Mouse (Mus musculus): ENCODE results near the gene Ifnl3.
"Not testable (repeated sequence)": the region's sequence is repeated elsewhere in the genome, so short reads cannot be mapped to it uniquely, and the experiment has no call there.

Gene Ifnl3

DNA sequence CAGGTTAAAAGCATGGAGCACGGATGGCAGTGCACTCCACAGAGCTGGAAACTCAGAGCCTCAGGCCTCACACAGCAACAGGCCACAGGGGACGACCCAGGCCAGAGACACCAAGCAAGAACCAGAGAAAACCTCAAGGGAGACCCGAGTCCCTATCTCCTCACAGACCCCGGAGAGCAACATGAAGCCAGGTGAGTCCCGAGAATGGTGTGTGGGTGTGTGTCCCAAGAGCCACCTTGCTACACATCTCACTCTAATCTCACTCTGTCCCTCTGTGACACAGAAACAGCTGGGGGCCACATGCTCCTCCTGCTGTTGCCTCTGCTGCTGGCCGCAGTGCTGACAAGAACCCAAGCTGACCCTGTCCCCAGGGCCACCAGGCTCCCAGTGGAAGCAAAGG lies at the start of gene Ifnl3:
TSS of gene Ifnl3 (plus strand) at position 301 of the 400 bp plus-strand sequence.
- DNase-seq: not testable (repeated sequence)

- DNase-seq: no peak
These were observed 46.4 kb upstream of the Ifnl3 start for GRCm38 (mm10) chr7:28476191-28476590.

DNA sequence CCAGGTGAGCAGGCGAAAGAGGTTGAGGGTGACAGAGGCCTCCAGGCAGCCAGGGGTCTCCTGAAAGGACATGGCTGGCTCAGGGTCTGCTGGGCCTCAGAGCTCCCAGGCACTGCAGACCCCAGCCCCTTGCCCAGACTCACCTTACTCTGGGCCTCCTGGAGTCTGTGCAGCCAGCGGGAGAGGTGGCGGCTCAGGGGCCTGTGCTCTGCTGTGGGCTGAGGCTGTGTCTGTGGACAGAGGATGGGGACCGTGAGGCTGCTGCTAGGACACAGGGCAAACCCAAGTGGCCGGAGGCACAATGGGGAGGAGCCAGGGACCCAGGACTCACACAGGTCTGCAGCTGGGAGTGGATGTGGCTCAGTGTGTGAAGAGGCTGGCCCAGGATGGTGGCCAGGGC lies 45.3 kb upstream of the Ifnl3 start:
- no peak for DNase-seq

GRCm38 (mm10) chr7:28478854-28479253 lies 43.8 kb upstream of the Ifnl3 start:
- peak in 1 of 2 experiments; percentile 27 for DNase-seq

DNA sequence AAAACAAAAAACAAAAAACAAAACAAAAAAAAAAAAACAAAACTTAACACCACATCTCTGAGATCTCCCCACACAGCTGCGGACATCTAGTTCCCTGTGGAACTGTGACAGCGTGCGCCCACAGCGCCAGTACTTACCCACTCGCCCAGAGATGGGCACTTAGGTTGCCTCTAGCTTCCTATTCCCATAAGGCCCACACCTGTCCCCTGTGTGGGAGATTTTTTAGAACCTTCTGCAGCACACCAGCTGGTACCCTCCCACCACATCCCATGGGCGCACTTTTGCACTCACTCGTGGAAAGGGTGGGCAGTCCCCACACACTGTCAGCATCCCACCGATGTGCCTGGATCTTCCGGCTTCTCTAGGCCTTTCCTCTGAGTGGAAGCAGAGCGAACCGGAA lies 39.8 kb upstream of the Ifnl3 start:
- DNase-seq: no peak

- no peak for DNase-seq
These were observed 38.4 kb upstream of the Ifnl3 start for GRCm38 (mm10) chr7:28484192-28484591.

DNA sequence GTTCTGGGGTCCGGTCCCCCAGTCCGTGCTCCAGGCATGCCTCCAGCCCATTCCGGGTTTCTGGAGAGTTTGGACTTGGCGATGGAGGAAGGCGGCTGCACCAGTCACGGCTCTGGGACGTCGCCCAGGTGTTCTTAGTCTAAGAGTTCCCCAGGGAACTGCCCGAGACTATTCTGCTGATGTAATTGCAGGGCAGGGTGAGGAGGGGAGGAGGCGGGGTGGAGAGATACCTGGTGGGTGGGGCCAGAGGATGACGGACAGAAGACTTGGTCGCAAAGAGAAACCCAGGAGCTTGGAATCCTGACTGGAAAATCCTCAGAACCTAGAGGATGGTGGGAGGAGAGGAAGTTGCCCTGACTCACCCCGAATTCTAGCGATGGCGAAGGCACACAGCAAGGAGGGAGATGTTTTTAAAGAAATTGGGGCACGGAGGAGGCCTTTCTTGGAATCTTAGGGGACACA lies 34.6 kb upstream of the Ifnl3 start:
- DNase-seq: peak; percentile 36 to 39

- DNase-seq: peak; percentile 92 to 94
These were observed 32.2 kb upstream of the Ifnl3 start for GRCm38 (mm10) chr7:28490410-28490809.

DNA sequence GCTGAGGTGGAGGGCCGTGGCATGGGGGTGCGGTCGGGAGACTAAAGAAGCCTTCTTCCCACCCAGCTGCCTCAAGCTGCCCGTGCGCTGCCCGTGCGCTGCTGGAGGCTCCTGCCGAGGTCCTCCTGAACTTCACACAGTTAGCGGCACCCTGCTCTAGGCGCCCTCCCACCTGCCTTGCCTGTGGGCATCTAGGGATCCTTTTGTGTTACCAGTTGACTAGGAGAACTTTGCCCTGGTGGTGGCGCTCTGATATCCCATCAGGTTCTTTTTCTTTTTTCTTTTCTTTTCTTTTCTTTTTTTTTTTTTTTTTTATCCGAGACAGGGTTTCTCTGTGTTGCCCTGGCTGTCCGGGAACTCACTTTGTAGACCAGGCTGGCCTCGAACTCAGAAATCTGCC lies 31.7 kb upstream of the Ifnl3 start:
- DNase-seq: peak; percentile 17 to 36

DNA sequence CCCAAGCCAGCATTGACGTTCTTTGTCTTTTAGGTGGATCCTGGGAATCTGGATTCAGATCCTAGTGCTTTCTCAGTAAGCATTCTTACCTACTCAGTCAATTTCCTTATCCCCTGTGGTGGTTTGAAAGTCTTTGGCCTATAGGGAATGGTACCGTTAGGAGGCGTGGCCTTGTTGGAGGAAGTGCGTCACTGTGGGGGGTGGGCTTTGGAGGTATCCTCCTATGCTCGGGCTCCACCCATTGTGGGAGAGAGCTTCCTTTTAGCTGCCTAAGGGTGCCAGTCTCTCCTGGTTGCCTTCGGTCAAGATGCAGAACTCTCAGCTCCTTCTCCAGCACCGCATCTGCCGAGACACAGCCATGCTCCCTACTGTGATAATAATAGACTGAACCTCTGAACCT lies 30.3 kb upstream of the Ifnl3 start:
- no peak for DNase-seq

GRCm38 (mm10) chr7:28495426-28495825 lies 27.2 kb upstream of the Ifnl3 start:
- no peak for DNase-seq

DNA sequence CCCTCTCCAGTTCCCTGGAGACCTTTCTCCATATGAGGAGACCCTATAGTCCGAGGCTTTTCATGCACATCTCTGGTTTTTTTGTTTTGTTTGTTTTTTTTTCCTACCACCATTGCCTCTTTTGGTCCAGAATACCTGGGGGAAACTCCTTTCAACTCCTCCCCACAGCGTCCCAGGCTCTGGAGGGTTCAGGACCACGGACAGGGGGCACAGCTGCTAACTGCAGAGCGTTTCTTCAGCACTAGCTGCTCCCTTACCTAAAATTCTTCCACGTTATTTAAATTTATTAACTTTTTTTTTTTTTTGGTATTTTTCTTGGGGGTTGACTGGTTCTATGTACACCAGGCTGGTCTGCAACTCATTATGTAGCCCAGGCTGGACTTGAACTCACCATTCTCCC lies 17.1 kb upstream of the Ifnl3 start:
- no peak for DNase-seq

DNA sequence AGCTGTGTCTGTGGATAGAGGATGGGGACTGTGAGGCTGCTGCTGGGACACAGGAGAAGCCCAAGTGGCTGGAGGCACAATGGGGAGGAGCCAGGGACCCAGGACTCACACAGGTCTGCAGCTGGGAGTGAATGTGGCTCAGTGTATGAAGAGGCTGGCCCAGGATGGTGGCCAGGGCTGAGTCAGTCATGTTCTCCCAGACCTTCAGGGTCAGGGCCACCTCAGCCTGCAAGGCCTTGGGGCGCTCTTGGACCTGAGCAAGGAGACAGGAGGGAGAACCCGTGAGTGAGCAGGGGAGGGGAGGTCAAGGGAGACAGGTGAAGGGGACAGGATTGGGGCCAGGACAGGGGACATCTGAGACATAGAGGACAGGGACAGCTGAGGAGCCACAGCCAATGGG lies 13.5 kb upstream of the Ifnl3 start:
- not testable (repeated sequence) for DNase-seq

GRCm38 (mm10) chr7:28510405-28510974 lies 12.1 kb upstream of the Ifnl3 start, which contains the start of gene Ifnl2:
Gene Ifnl2 (minus strand): TSS chr7:28510455.
- peak in 1 of 2 experiments; percentile 44 for DNase-seq

GRCm38 (mm10) chr7:28511441-28511840 lies 11.2 kb upstream of the Ifnl3 start:
- no peak for DNase-seq

- DNase-seq: peak; percentile 91
These were observed 5.5 kb downstream of the Ifnl3 start for GRCm38 (mm10) chr7:28527922-28528719.

- DNase-seq: no peak
These were observed 9.4 kb downstream of the Ifnl3 start for GRCm38 (mm10) chr7:28532005-28532404.

DNA sequence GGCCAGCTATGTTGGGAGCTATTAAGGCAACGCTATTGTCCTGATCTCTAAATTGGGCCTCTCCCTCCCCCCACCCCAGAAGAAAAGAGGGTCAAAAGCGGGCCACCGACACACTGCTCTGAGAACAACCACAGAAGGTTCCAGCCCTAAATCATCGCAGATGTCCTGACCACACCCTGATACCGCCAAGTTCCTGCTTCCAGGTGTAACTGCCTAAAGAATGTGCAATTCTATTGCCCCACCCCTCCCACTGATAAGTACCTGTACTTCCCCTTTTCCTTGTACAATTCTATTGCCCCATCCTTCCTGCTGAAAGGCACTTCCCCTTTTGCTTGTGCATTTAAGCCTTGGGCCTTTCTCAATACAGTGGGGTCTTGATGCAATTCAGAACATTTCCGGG lies 16.2 kb downstream of the Ifnl3 start:
- not testable (repeated sequence) for DNase-seq

DNA sequence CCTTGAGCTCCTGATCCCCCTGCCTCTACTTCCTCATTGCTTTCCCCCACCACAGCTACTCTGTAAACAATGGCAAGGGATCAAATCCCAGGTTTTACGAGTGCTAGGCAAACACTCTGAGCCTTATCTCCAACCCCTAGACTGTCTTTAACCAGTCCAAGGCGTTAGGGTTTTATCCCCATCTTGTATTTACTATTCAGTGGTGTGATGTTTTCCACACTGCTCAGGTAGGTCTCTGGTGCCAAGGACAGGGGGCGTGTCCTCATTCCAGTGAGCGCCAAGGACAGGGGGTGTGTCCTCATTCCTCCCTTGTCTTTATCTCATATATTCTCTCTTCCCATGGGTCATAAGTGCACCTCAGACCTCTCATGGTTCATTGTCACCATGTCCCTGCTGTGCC lies 17.9 kb downstream of the Ifnl3 start, which contains the start of gene Sycn:
TSS of gene Sycn (plus strand) at position 360 of the 400 bp plus-strand sequence.
- DNase-seq: no peak

DNA sequence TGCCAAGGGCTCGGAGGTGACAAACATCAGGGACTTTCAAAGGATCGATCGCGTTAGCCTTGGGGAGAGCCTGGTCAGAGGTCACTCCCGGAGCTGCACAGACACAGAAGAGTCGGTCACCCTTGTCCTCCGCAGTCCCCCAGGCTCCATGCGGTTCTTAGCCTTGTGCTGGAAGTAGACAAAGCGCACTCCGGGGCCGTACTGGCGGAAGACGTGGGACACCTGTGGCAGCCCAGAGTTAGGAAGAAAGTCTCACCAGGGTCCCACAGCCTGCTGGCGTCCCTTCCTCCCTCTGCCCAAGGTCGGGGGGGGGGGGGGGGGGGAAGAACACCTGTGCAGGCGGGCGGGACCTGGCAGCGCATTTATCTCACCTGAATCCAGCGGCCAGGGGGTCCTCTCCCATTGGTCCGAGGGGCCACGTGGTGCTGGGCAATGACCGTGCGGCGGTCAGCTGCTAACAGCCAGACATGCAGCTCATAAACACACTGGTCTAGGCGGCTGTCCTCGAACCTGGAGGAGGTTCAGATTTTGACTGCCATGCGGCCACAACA lies 21.5 kb downstream of the Ifnl3 start:
- peak in 1 of 2 experiments; percentile 14 for DNase-seq

DNA sequence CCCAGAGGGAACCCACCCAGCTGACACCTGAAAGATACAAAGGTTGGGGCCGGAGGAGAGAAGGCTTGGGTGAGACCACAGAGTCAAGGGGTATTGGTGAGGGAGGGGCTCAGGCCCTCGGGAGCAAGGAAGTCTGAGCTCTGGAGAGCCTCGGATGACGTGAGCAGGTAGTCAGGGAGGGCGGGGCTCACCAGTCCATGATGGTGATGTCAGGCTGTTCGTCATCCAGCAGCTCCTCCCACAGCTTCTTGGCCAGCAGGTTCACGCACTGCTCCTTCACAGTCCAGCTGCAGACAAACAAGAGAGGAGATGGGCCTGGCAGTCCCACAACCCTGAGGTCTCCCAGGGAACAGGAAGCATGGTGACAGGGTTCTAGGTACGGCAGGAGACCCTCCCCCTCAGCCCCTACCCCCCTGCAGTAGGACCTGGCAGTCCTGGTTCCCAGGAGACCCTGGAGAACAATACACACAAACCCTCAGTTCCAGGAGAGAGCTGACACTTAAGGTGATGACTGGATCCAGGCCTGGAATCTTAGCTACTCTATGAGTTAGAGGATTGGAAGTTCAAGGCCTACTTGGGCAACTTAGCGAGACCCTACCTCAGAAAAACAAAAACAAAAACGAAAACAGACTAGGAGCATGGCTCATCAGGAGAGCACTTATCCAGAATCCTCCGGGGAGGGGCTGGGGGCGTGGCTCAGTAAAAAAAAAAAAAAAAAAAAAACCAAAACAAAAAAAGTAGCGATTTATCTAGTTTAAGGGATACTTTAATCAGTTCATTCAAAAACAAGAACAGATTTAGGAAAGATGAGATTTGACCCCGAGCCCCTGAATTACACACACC lies 22.6 kb downstream of the Ifnl3 start:
- peak in 1 of 2 experiments; percentile 24 for DNase-seq

DNA sequence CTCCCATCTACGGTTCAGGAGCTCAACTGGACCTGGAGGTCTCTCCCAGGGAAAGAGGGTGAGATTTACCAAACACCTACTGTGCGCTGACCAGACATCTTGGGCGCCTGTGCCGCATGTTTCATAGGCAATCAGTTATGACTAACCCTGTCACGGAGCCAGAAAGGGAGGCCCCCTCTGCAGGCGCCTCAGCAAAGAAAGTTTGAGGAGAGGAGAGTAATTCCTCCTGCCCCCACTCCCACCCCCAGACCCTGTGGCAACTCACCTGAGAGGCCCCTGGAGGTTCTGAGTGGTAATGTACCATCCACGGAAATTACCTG lies 23.2 kb downstream of the Ifnl3 start:
- DNase-seq: peak in 1 of 2 experiments; percentile 26

DNA sequence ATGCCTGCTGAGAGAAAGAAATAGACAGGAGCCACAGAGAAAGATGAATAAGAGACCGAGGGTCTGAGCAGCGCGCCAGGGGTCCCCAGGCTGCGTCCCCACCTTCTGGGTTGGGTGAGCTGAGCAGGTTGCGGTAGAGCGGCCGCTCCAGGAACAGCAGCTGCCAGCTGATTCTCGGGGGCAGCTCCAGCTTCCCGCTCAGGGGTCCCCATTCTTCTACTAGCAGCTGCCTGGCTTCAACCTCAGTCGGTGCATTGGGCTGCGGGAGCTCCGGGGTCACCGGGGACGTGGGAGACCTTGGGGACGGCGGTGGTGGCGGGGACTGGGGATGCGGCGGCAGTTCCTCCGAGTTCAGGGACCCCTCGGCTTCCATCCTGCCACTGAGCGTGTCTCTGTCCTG lies 24.0 kb downstream of the Ifnl3 start:
- peak in 1 of 2 experiments; percentile 21 for DNase-seq

Data from cerebellum, postnatal 10 days (tissue).